Mouse (Mus musculus) forebrain, embryonic 10.5 days (tissue): Measurements from ENCODE around the gene Synj2. TPM values are rescaled to one million over a fixed set of nuclear protein-coding genes. Genes with fewer than 3 reads are reported as not detected.
"Not testable (repeated sequence)": the region's sequence is repeated elsewhere in the genome, so short reads cannot be mapped to it uniquely, and the experiment has no call there.

Experiments
- DNase-seq: peaks from one replicate; pipeline ENCODE4 v3.0.0-alpha.2; 2017; ENCODE audit warnings: low spot score; ENCODE audit errors: extremely low spot score
- H3K27ac ChIP-seq: fragments of 300-500 bp; sonication (generic); 2 replicates; pipeline ENCODE4 v1.5.1; 2016; ENCODE audit warnings: mild to moderate bottlenecking
- H3K27me3 ChIP-seq: fragments of 300-500 bp; sonication (generic); 2 replicates; pipeline ENCODE4 v1.6.1; 2016; ENCODE audit warnings: mild to moderate bottlenecking; ENCODE audit not compliant: poor library complexity, severe bottlenecking
- H3K36me3 ChIP-seq: fragments of 300-500 bp; sonication (generic); replicated peaks from 2 replicates; pipeline ENCODE4 v1.6.1; 2016; ENCODE audit warnings: mild to moderate bottlenecking, moderate library complexity
- H3K4me1 ChIP-seq: fragments of 300-500 bp; sonication (generic); 2 replicates; pipeline ENCODE4 v1.6.1; 2016
- H3K4me3 ChIP-seq: fragments of 300-500 bp; sonication (generic); 2 replicates; pipeline ENCODE4 v1.5.1; 2016; ENCODE audit warnings: mild to moderate bottlenecking, moderate library complexity
- H3K9me3 ChIP-seq: fragments of 300-500 bp; sonication (generic); 2 replicates; pipeline ENCODE4 v1.6.1; 2016; ENCODE audit warnings: mild to moderate bottlenecking, moderate library complexity
- WGBS: fragments of 180-500 bp; shearing (Covaris S2); methylation state at CpG from one replicate; pipeline ENCODE4 v1.1.7; 2016; 5-methylcytosine and 5-hydroxymethylcytosine counted together
- polyA plus RNA-seq: library from polyadenylated mRNA; unstranded; fragments of >200 nt; fragmentation: Nextera tagmentation; extraction: Ambion mirVana; gene quantifications from 2 replicates; pipeline ENCODE4 v1.2.1, GENCODE M21; 2016

Synj2 gene
- polyA plus RNA-seq, 1 experiment from 2014 or later: 0.90 TPM

GRCm38 (mm10) chr17:6008590-6008989 lies 67.5 kb downstream of the Synj2 start:
- WGBS: 90% methylated on average over 11 of the region's 11 CpGs
- Histone ChIP-seq H3K4me3 (no peak overlapping the region), H3K4me1 (peaks cover 22% of the 10 kb centered on the region), H3K27ac (no peak overlapping the region), H3K36me3 (no peaks in the 10 kb centered on the region), H3K9me3 (no peaks in the 10 kb centered on the region), H3K27me3 (no peaks in the 10 kb centered on the region)
- no peak for DNase-seq

GRCm38 (mm10) chr17:6009606-6010005 lies 68.5 kb downstream of the Synj2 start:
- Histone ChIP-seq H3K9me3 (no peaks in the 10 kb centered on the region), H3K4me3 (no peak overlapping the region), H3K4me1 (peaks cover 22% of the 10 kb centered on the region), H3K27ac (no peak overlapping the region), H3K27me3 (no peaks in the 10 kb centered on the region), H3K36me3 (no peaks in the 10 kb centered on the region)
- WGBS: 92% methylated on average over 4 of the region's 4 CpGs
- no peak for DNase-seq

- H3K36me3 ChIP-seq: no peaks in the 10 kb centered on the region
- H3K9me3 ChIP-seq: no peaks in the 10 kb centered on the region
- no peak for DNase-seq
- no peak overlapping the region for H3K27ac ChIP-seq
- H3K4me3 ChIP-seq: no peak overlapping the region
- no peaks in the 10 kb centered on the region for H3K27me3 ChIP-seq
- H3K4me1 ChIP-seq: peaks cover 4% of the 10 kb centered on the region
- WGBS: 82% methylated on average over 4 of the region's 4 CpGs
Measured at GRCm38 (mm10) chr17:6013079-6013478, 72.0 kb downstream of the Synj2 start.

- no peaks in the 10 kb centered on the region for H3K9me3 ChIP-seq
- no peak for DNase-seq
- 90% methylated on average over 4 of the region's 4 CpGs for WGBS
- no peaks in the 10 kb centered on the region for H3K36me3 ChIP-seq
- H3K4me1 ChIP-seq: peaks cover 4% of the 10 kb centered on the region
- no peak overlapping the region for H3K27ac ChIP-seq
- no peak overlapping the region for H3K4me3 ChIP-seq
- H3K27me3 ChIP-seq: no peaks in the 10 kb centered on the region
Measured at GRCm38 (mm10) chr17:6014985-6015384, 73.9 kb downstream of the Synj2 start.

GRCm38 (mm10) chr17:6016213-6016780 lies 75.2 kb downstream of the Synj2 start:
- no peak for DNase-seq
- no peaks in the 10 kb centered on the region for H3K27me3 ChIP-seq
- no peaks in the 10 kb centered on the region for H3K9me3 ChIP-seq
- H3K4me1 ChIP-seq: peaks cover 10% of the 10 kb centered on the region
- H3K27ac ChIP-seq: 0 out of 2 replicates have a peak overlapping the region, but pooled peaks have one; percentile 22
- H3K4me3 ChIP-seq: no peak overlapping the region
- 75% methylated on average over 7 of the region's 7 CpGs for WGBS
- no peaks in the 10 kb centered on the region for H3K36me3 ChIP-seq

- Histone ChIP-seq H3K27ac (no peak overlapping the region), H3K36me3 (no peaks in the 10 kb centered on the region), H3K9me3 (no peaks in the 10 kb centered on the region), H3K4me3 (no peak overlapping the region), H3K4me1 (peaks cover 11% of the 10 kb centered on the region), H3K27me3 (no peaks in the 10 kb centered on the region)
- no peak for DNase-seq
- 63% methylated on average over 12 of the region's 12 CpGs for WGBS
Measured at GRCm38 (mm10) chr17:6017268-6017667, 76.2 kb downstream of the Synj2 start.

- Histone ChIP-seq H3K27ac (no peak overlapping the region), H3K9me3 (no peaks in the 10 kb centered on the region), H3K27me3 (no peaks in the 10 kb centered on the region), H3K4me1 (peaks cover 11% of the 10 kb centered on the region), H3K4me3 (no peak overlapping the region), H3K36me3 (no peaks in the 10 kb centered on the region)
- no peak for DNase-seq
- 78% methylated on average over 4 of the region's 4 CpGs for WGBS
Measured at GRCm38 (mm10) chr17:6018348-6018747, 77.3 kb downstream of the Synj2 start.

- no peaks in the 10 kb centered on the region for H3K27me3 ChIP-seq
- H3K27ac ChIP-seq: no peak overlapping the region
- H3K4me3 ChIP-seq: no peak overlapping the region
- no peaks in the 10 kb centered on the region for H3K9me3 ChIP-seq
- no peak for DNase-seq
- H3K4me1 ChIP-seq: peaks cover 11% of the 10 kb centered on the region
- no peaks in the 10 kb centered on the region for H3K36me3 ChIP-seq
- WGBS: 64% methylated on average over 2 of the region's 2 CpGs
Measured at GRCm38 (mm10) chr17:6019776-6020175, 78.7 kb downstream of the Synj2 start.

- Histone ChIP-seq H3K9me3 (no peaks in the 10 kb centered on the region), H3K27me3 (no peaks in the 10 kb centered on the region), H3K4me1 (peaks cover 11% of the 10 kb centered on the region), H3K27ac (no peak overlapping the region), H3K36me3 (no peaks in the 10 kb centered on the region), H3K4me3 (no peak overlapping the region)
- 66% methylated on average over 7 of the region's 7 CpGs for WGBS
- DNase-seq: no peak
Measured at GRCm38 (mm10) chr17:6020636-6021035, 79.6 kb downstream of the Synj2 start.

- not testable (repeated sequence) for DNase-seq, H3K4me1 ChIP-seq, H3K27me3 ChIP-seq, H3K9me3 ChIP-seq, H3K36me3 ChIP-seq
- WGBS: 60% methylated on average over 5 of the region's 5 CpGs
- Histone ChIP-seq H3K4me3 (peak overlapping the region; percentile 37), H3K27ac (peak overlapping the region; percentile 69)
Measured at GRCm38 (mm10) chr17:6021374-6021789, 80.3 kb downstream of the Synj2 start.

- Histone ChIP-seq H3K9me3 (no peaks in the 10 kb centered on the region), H3K4me1 (0 out of 2 replicates have a peak, but pooled peaks cover 6% of the 10 kb centered on the region), H3K27ac (no peak overlapping the region), H3K27me3 (no peaks in the 10 kb centered on the region), H3K36me3 (no peaks in the 10 kb centered on the region), H3K4me3 (no peak overlapping the region)
- no peak for DNase-seq
- 88% methylated on average over 7 of the region's 7 CpGs for WGBS
Measured at GRCm38 (mm10) chr17:6025831-6026230, 84.8 kb downstream of the Synj2 start.

GRCm38 (mm10) chr17:6035661-6036060 lies 94.6 kb downstream of the Synj2 start:
- Histone ChIP-seq H3K9me3 (no peaks in the 10 kb centered on the region), H3K27ac (no peak overlapping the region), H3K4me1 (no peaks in the 10 kb centered on the region), H3K4me3 (no peak overlapping the region), H3K27me3 (no peaks in the 10 kb centered on the region), H3K36me3 (no peaks in the 10 kb centered on the region)
- no peak for DNase-seq
- WGBS: 40% methylated on average over 8 of the region's 8 CpGs

GRCm38 (mm10) chr17:6036458-6036857 lies 95.4 kb downstream of the Synj2 start:
- H3K4me3 ChIP-seq: no peak overlapping the region
- WGBS: 93% methylated on average over 8 of the region's 8 CpGs
- H3K4me1 ChIP-seq: no peaks in the 10 kb centered on the region
- H3K36me3 ChIP-seq: no peaks in the 10 kb centered on the region
- H3K27ac ChIP-seq: no peak overlapping the region
- no peak for DNase-seq
- H3K27me3 ChIP-seq: no peaks in the 10 kb centered on the region
- no peaks in the 10 kb centered on the region for H3K9me3 ChIP-seq

GRCm38 (mm10) chr17:6036872-6037271 lies 95.8 kb downstream of the Synj2 start:
- H3K4me1 ChIP-seq: no peaks in the 10 kb centered on the region
- H3K4me3 ChIP-seq: no peak overlapping the region
- 91% methylated on average over 11 of the region's 11 CpGs for WGBS
- H3K27me3 ChIP-seq: no peaks in the 10 kb centered on the region
- DNase-seq: no peak
- H3K27ac ChIP-seq: no peak overlapping the region
- H3K9me3 ChIP-seq: no peaks in the 10 kb centered on the region
- peaks cover 2% of the 10 kb centered on the region for H3K36me3 ChIP-seq
